Mouse (Mus musculus) intestine, embryonic 15.5 days (tissue): Measurements from ENCODE around the gene Slc27a2. TPM values are rescaled to one million over a fixed set of nuclear protein-coding genes. Genes with fewer than 3 reads are reported as not detected.

Source experiments
- ATAC-seq: fragments of 200-750 bp; cut with Nextera tagmentation; 2 replicates; pipeline ENCODE4 v1.8.0; 2017; ENCODE audit warnings: moderate TSS enrichment, moderate library complexity
- H3K27ac ChIP-seq: fragments of 300-500 bp; sonication (generic); 2 replicates; pipeline ENCODE4 v1.5.1; 2015; ENCODE audit warnings: mild to moderate bottlenecking, inconsistent platforms
- H3K27me3 ChIP-seq: fragments of 300-500 bp; sonication (generic); replicated peaks from 2 replicates; pipeline ENCODE4 v1.6.1; 2015; ENCODE audit warnings: inconsistent platforms
- H3K36me3 ChIP-seq: fragments of 300-500 bp; sonication (generic); 2 replicates; pipeline ENCODE4 v1.6.1; 2015; ENCODE audit warnings: inconsistent platforms
- H3K4me1 ChIP-seq: fragments of 300-500 bp; sonication (generic); replicated peaks from 2 replicates; pipeline ENCODE4 v1.6.1; 2015; ENCODE audit warnings: inconsistent platforms
- H3K4me2 ChIP-seq: fragments of 300-500 bp; sonication (generic); replicated peaks from 2 replicates; pipeline ENCODE4 v1.6.1; 2015; ENCODE audit warnings: mild to moderate bottlenecking, inconsistent platforms
- H3K4me3 ChIP-seq: fragments of 300-500 bp; sonication (generic); replicated peaks from 2 replicates; pipeline ENCODE4 v1.5.1; 2015; ENCODE audit warnings: inconsistent platforms
- H3K9ac ChIP-seq: fragments of 300-500 bp; sonication (generic); 2 replicates; pipeline ENCODE4 v1.6.1; 2015; ENCODE audit warnings: inconsistent platforms
- H3K9me3 ChIP-seq: fragments of 300-500 bp; sonication (generic); 2 replicates; pipeline ENCODE4 v1.6.1; 2016; ENCODE audit warnings: inconsistent platforms
- WGBS: fragments of 180-500 bp; shearing (Covaris S2); methylation state at CpG from one replicate; pipeline ENCODE4 v1.1.7; 2015; 5-methylcytosine and 5-hydroxymethylcytosine counted together
- polyA plus RNA-seq: library from polyadenylated mRNA; unstranded; fragments of >200 nt; fragmentation: Nextera tagmentation; extraction: Ambion mirVana; gene quantifications from 2 replicates; pipeline ENCODE4 v1.2.1, GENCODE M21; 2015

Slc27a2 gene
- polyA plus RNA-seq, 1 experiment from 2014 or later = 3.0 TPM

- WGBS = 69% methylated on average over 1 of the region's 1 CpGs
- Histone ChIP-seq H3K36me3 (no peaks in the 10 kb centered on the region), H3K27ac (no peak overlapping the region), H3K9ac (no peak overlapping the region), H3K9me3 (no peaks in the 10 kb centered on the region), H3K4me2 (no peak overlapping the region), H3K4me1 (no peaks in the 10 kb centered on the region), H3K4me3 (no peak overlapping the region), H3K27me3 (no peaks in the 10 kb centered on the region)
- ATAC-seq = no peak
Observed at GRCm38 (mm10) chr2:126572163-126572562, 20.0 kb downstream of the Slc27a2 start.

- 81% methylated on average over 4 of the region's 4 CpGs for WGBS
- no peaks in the 10 kb centered on the region for H3K9me3 ChIP-seq
- ATAC-seq = no peak
- H3K36me3 ChIP-seq = no peaks in the 10 kb centered on the region
- no peaks in the 10 kb centered on the region for H3K4me1 ChIP-seq
- H3K27me3 ChIP-seq = no peaks in the 10 kb centered on the region
- H3K27ac ChIP-seq = no peak overlapping the region
- no peak overlapping the region for H3K4me2 ChIP-seq
- no peak overlapping the region for H3K4me3 ChIP-seq
- H3K9ac ChIP-seq = no peak overlapping the region
Observed at GRCm38 (mm10) chr2:126572747-126573146, 20.5 kb downstream of the Slc27a2 start.

- H3K4me3 ChIP-seq = no peak overlapping the region
- H3K9me3 ChIP-seq = no peaks in the 10 kb centered on the region
- ATAC-seq = peak; percentile 68
- H3K9ac ChIP-seq = no peak overlapping the region
- WGBS = 69% methylated on average over 11 of the region's 11 CpGs
- no peaks in the 10 kb centered on the region for H3K4me1 ChIP-seq
- no peaks in the 10 kb centered on the region for H3K36me3 ChIP-seq
- no peak overlapping the region for H3K27ac ChIP-seq
- no peaks in the 10 kb centered on the region for H3K27me3 ChIP-seq
- no peak overlapping the region for H3K4me2 ChIP-seq
Observed at GRCm38 (mm10) chr2:126575391-126576176, 23.4 kb downstream of the Slc27a2 start.

GRCm38 (mm10) chr2:126577362-126577761 lies 25.2 kb downstream of the Slc27a2 start:
- no peak overlapping the region for H3K4me2 ChIP-seq
- no peak overlapping the region for H3K27ac ChIP-seq
- 70% methylated on average over 5 of the region's 5 CpGs for WGBS
- H3K4me1 ChIP-seq = no peaks in the 10 kb centered on the region
- no peaks in the 10 kb centered on the region for H3K36me3 ChIP-seq
- H3K27me3 ChIP-seq = no peaks in the 10 kb centered on the region
- H3K9me3 ChIP-seq = no peaks in the 10 kb centered on the region
- H3K4me3 ChIP-seq = no peak overlapping the region
- ATAC-seq = no peak
- no peak overlapping the region for H3K9ac ChIP-seq

- Histone ChIP-seq H3K36me3 (no peaks in the 10 kb centered on the region), H3K27ac (no peak overlapping the region), H3K4me1 (no peaks in the 10 kb centered on the region), H3K4me2 (no peak overlapping the region), H3K9ac (no peak overlapping the region), H3K4me3 (no peak overlapping the region), H3K27me3 (no peaks in the 10 kb centered on the region), H3K9me3 (no peaks in the 10 kb centered on the region)
- ATAC-seq = no peak
- WGBS = 97% methylated on average over 1 of the region's 1 CpGs
Observed at GRCm38 (mm10) chr2:126579282-126579681, 27.1 kb downstream of the Slc27a2 start.

GRCm38 (mm10) chr2:126583960-126584359 lies 31.8 kb downstream of the Slc27a2 start:
- H3K27me3 ChIP-seq = no peaks in the 10 kb centered on the region
- no peak overlapping the region for H3K27ac ChIP-seq
- H3K4me1 ChIP-seq = no peaks in the 10 kb centered on the region
- H3K9me3 ChIP-seq = no peaks in the 10 kb centered on the region
- H3K9ac ChIP-seq = no peak overlapping the region
- H3K36me3 ChIP-seq = no peaks in the 10 kb centered on the region
- 68% methylated on average over 6 of the region's 6 CpGs for WGBS
- H3K4me3 ChIP-seq = no peak overlapping the region
- H3K4me2 ChIP-seq = no peak overlapping the region
- no peak for ATAC-seq

GRCm38 (mm10) chr2:126584621-126585369 lies 32.6 kb downstream of the Slc27a2 start:
- Histone ChIP-seq H3K9me3 (no peaks in the 10 kb centered on the region), H3K4me2 (no peak overlapping the region), H3K4me1 (no peaks in the 10 kb centered on the region), H3K27ac (no peak overlapping the region), H3K9ac (no peak overlapping the region), H3K36me3 (no peaks in the 10 kb centered on the region), H3K4me3 (no peak overlapping the region), H3K27me3 (no peaks in the 10 kb centered on the region)
- WGBS = 69% methylated on average over 8 of the region's 8 CpGs
- no peak for ATAC-seq

GRCm38 (mm10) chr2:126587468-126587867 lies 35.3 kb downstream of the Slc27a2 start:
- no peaks in the 10 kb centered on the region for H3K36me3 ChIP-seq
- H3K4me2 ChIP-seq = no peak overlapping the region
- H3K9ac ChIP-seq = no peak overlapping the region
- H3K27me3 ChIP-seq = no peaks in the 10 kb centered on the region
- H3K4me3 ChIP-seq = no peak overlapping the region
- H3K4me1 ChIP-seq = no peaks in the 10 kb centered on the region
- H3K27ac ChIP-seq = no peak overlapping the region
- WGBS = 80% methylated on average over 3 of the region's 3 CpGs
- ATAC-seq = no peak
- no peaks in the 10 kb centered on the region for H3K9me3 ChIP-seq

- H3K27me3 ChIP-seq = no peaks in the 10 kb centered on the region
- 91% methylated on average over 4 of the region's 4 CpGs for WGBS
- no peak for ATAC-seq
Observed at GRCm38 (mm10) chr2:126591304-126591703, 39.1 kb downstream of the Slc27a2 start.

GRCm38 (mm10) chr2:126593831-126594610 lies 41.8 kb downstream of the Slc27a2 start:
- peak; percentile 79 for ATAC-seq
- H3K9me3 ChIP-seq = no peaks in the 10 kb centered on the region
- no peaks in the 10 kb centered on the region for H3K4me1 ChIP-seq
- peak overlapping the region; percentile 30 for H3K4me3 ChIP-seq
- H3K27ac ChIP-seq = no peak overlapping the region
- H3K36me3 ChIP-seq = no peaks in the 10 kb centered on the region
- peak overlapping the region; percentile 67 for H3K4me2 ChIP-seq
- 17% methylated on average over 26 of the region's 26 CpGs for WGBS
- peak overlapping the region; percentile 33 for H3K9ac ChIP-seq
- H3K27me3 ChIP-seq = no peaks in the 10 kb centered on the region

More at GRCm38 (mm10) chr2:126591304-126591703, 39.1 kb downstream of the Slc27a2 start:
- H3K36me3 ChIP-seq = no peaks in the 10 kb centered on the region
- H3K4me1 ChIP-seq = no peaks in the 10 kb centered on the region
- no peak overlapping the region for H3K4me3 ChIP-seq
- no peak overlapping the region for H3K27ac ChIP-seq
- H3K9me3 ChIP-seq = no peaks in the 10 kb centered on the region
- H3K9ac ChIP-seq = no peak overlapping the region
- no peak overlapping the region for H3K4me2 ChIP-seq

- H3K9ac ChIP-seq = no peak overlapping the region
- 87% methylated on average over 7 of the region's 7 CpGs for WGBS
- no peaks in the 10 kb centered on the region for H3K27me3 ChIP-seq
- H3K4me3 ChIP-seq = no peak overlapping the region
- no peaks in the 10 kb centered on the region for H3K4me1 ChIP-seq
- no peak overlapping the region for H3K4me2 ChIP-seq
- no peak for ATAC-seq
- no peaks in the 10 kb centered on the region for H3K36me3 ChIP-seq
- H3K9me3 ChIP-seq = no peaks in the 10 kb centered on the region
- H3K27ac ChIP-seq = no peak overlapping the region
Observed at GRCm38 (mm10) chr2:126596347-126597072, 44.3 kb downstream of the Slc27a2 start.
